Mouse (Mus musculus) kidney, adult 2 months (tissue): ENCODE data around the gene Snx25.
"Not testable (repeated sequence)": the region's sequence is repeated elsewhere in the genome, so short reads cannot be mapped to it uniquely, and the experiment has no call there.

Experiments used
- CTCF ChIP-seq: fragments of 200-500 bp; conservative IDR thresholded peaks from 2 replicates; pipeline ENCODE4 v1.5.1; 2011; ENCODE audit warnings: low read depth, mild to moderate bottlenecking, control low read depth, low read length, moderate library complexity, mixed read lengths; ENCODE audit not compliant: insufficient read depth, insufficient read length
- POLR2A ChIP-seq: fragments of 200-500 bp; IDR thresholded peaks from one replicate; pipeline ENCODE4 v1.6.1; 2011; ENCODE audit warnings: low read depth, low read length, control low read depth

- not testable (repeated sequence) for TF ChIP-seq POLR2A, CTCF
Observed at GRCm38 (mm10) chr8:46113421-46114170, 38.4 kb downstream of the Snx25 start.
